Mouse (Mus musculus): ENCODE measurements around the gene Cd86. TPM values are rescaled to one million over a fixed set of nuclear protein-coding genes. Genes with fewer than 3 reads are reported as not detected.

Cd86 gene
- 1.1 and 1.9 TPM in 2 replicates for polyA plus RNA-seq (2015; fragmentation: Nextera tagmentation; extraction: Ambion mirVana)

- Histone ChIP-seq H3K27ac (ENCODE audit: low read length) (no peak within 1 kb of the TSS), H3K36me3 (ENCODE audit: control insufficient read depth, insufficient read depth) (no peaks in the 10 kb centered on the region), H3K4me3 (replicated peaks; ENCODE audit: low read length) (no peak within 1 kb of the TSS), H3K9ac (replicated peaks; ENCODE audit: low read depth, low read length) (no peak within 1 kb of the TSS), H3K4me1 (replicated peaks; ENCODE audit: control insufficient read depth, insufficient read depth, low read length) (no peaks in the 10 kb centered on the region), H3K27me3 (replicated peaks; ENCODE audit: control insufficient read depth, insufficient read depth, low read length) (no peaks in the 10 kb centered on the region), H3K4me2 (ENCODE audit: low read length) (no peak within 1 kb of the TSS), H3K9me3 (ENCODE audit: control insufficient read depth, low read length) (no peaks in the 10 kb centered on the region)
- ATAC-seq, result no peak
- WGBS, result 93% methylated on average over 13 of the region's 13 CpGs
Measured at GRCm38 (mm10) chr16:36665782-36666181, at the start of gene Cd86. Cd86 (minus strand) TSS chr16:36666081.

DNA sequence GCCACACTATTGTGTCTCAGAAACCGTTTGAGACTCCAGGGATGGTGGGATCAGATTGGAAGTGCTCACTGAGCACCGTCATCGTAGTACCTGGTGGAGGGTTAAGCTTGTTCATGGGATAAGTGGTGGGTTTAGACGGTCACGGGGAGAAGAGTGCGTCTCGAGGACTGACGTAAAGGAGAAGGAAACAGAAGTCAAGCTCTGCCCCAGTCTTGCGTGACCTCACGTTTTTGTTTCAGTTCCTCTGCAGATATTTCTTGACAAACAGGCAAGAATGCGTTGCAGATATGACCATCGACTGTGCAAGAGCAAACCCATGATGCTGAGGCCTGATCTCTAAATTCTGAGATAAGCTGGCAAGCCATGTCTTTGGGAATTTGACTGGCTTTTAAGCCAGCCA lies 45.9 kb upstream of the Cd86 start:
- Histone ChIP-seq H3K27me3 (replicated peaks; ENCODE audit: control insufficient read depth, insufficient read depth, low read length) (no peaks in the 10 kb centered on the region), H3K9ac (replicated peaks; ENCODE audit: low read depth, low read length) (no peak overlapping the region), H3K4me2 (ENCODE audit: low read length) (no peak overlapping the region), H3K4me3 (replicated peaks; ENCODE audit: low read length) (no peak overlapping the region), H3K36me3 (ENCODE audit: control insufficient read depth, insufficient read depth) (no peaks in the 10 kb centered on the region), H3K9me3 (ENCODE audit: control insufficient read depth, low read length) (no peaks in the 10 kb centered on the region), H3K4me1 (replicated peaks; ENCODE audit: control insufficient read depth, insufficient read depth, low read length) (no peaks in the 10 kb centered on the region), H3K27ac (ENCODE audit: low read length) (no peak overlapping the region)
- no peak for ATAC-seq
- WGBS, result 91% methylated on average over 12 of the region's 12 CpGs

DNA sequence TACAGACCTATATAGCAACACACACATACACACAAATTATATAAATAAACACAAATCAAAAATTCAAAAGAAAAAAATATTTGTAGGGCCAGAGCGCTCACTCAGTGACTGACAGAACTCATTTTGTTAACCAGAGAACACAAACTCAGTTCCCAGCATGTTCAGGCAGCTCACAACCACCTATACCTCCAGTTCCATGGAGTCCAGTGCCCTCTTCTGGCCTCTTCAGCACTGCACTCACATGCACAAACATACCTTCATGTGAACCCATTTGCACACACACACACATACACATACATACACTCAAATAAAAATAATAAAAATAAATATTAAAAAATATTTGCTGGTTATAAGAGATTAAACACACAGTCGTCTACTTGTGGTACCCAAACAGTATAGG lies 44.9 kb upstream of the Cd86 start:
- no peak overlapping the region for H3K4me2 ChIP-seq (ENCODE audit: low read length)
- no peaks in the 10 kb centered on the region for H3K4me1 ChIP-seq (replicated peaks; ENCODE audit: control insufficient read depth, insufficient read depth, low read length)
- 88% methylated on average over 2 of the region's 2 CpGs for WGBS
- no peak overlapping the region for H3K4me3 ChIP-seq (replicated peaks; ENCODE audit: low read length)
- H3K36me3 ChIP-seq (ENCODE audit: control insufficient read depth, insufficient read depth), result no peaks in the 10 kb centered on the region
- H3K9me3 ChIP-seq (ENCODE audit: control insufficient read depth, low read length), result no peaks in the 10 kb centered on the region
- H3K27ac ChIP-seq (ENCODE audit: low read length), result no peak overlapping the region
- no peak overlapping the region for H3K9ac ChIP-seq (replicated peaks; ENCODE audit: low read depth, low read length)
- H3K27me3 ChIP-seq (replicated peaks; ENCODE audit: control insufficient read depth, insufficient read depth, low read length), result no peaks in the 10 kb centered on the region
- no peak for ATAC-seq

GRCm38 (mm10) chr16:36709405-36709804 lies 43.5 kb upstream of the Cd86 start:
- ATAC-seq, result no peak
- H3K4me2 ChIP-seq (ENCODE audit: low read length), result no peak overlapping the region
- no peak overlapping the region for H3K27ac ChIP-seq (ENCODE audit: low read length)
- H3K36me3 ChIP-seq (ENCODE audit: control insufficient read depth, insufficient read depth), result no peaks in the 10 kb centered on the region
- no peaks in the 10 kb centered on the region for H3K27me3 ChIP-seq (replicated peaks; ENCODE audit: control insufficient read depth, insufficient read depth, low read length)
- H3K9ac ChIP-seq (replicated peaks; ENCODE audit: low read depth, low read length), result no peak overlapping the region
- H3K4me1 ChIP-seq (replicated peaks; ENCODE audit: control insufficient read depth, insufficient read depth, low read length), result no peaks in the 10 kb centered on the region
- WGBS, result 93% methylated on average over 17 of the region's 17 CpGs
- H3K9me3 ChIP-seq (ENCODE audit: control insufficient read depth, low read length), result no peaks in the 10 kb centered on the region
- no peak overlapping the region for H3K4me3 ChIP-seq (replicated peaks; ENCODE audit: low read length)

DNA sequence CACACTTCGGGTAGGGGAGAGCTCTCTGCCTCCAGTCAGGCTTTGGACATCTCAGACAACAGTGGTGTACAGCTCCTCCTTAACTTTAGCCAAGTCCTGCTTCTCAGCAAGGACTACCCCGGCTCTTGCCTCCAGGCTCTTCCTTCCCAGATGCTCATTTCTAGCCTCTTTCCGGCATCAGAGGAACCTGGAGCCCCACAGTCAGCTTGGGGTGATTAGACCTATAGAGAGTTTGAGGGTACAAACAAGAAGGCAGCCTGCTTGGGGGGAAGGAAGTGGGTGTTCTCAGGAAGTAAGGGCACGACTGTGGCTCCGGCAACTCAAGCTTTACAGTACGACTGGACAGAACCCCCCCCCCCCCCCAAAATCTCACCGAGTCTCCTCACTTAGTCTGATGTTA lies 42.9 kb upstream of the Cd86 start:
- 85% methylated on average over 7 of the region's 7 CpGs for WGBS
- Histone ChIP-seq H3K4me2 (ENCODE audit: low read length) (no peak overlapping the region), H3K27ac (ENCODE audit: low read length) (no peak overlapping the region), H3K36me3 (ENCODE audit: control insufficient read depth, insufficient read depth) (no peaks in the 10 kb centered on the region), H3K9me3 (ENCODE audit: control insufficient read depth, low read length) (no peaks in the 10 kb centered on the region), H3K4me1 (replicated peaks; ENCODE audit: control insufficient read depth, insufficient read depth, low read length) (no peaks in the 10 kb centered on the region), H3K27me3 (replicated peaks; ENCODE audit: control insufficient read depth, insufficient read depth, low read length) (no peaks in the 10 kb centered on the region), H3K4me3 (replicated peaks; ENCODE audit: low read length) (no peak overlapping the region), H3K9ac (replicated peaks; ENCODE audit: low read depth, low read length) (no peak overlapping the region)
- no peak for ATAC-seq

- Histone ChIP-seq H3K27me3 (replicated peaks; ENCODE audit: control insufficient read depth, insufficient read depth, low read length) (no peaks in the 10 kb centered on the region), H3K27ac (ENCODE audit: low read length) (no peak overlapping the region), H3K9me3 (ENCODE audit: control insufficient read depth, low read length) (no peaks in the 10 kb centered on the region), H3K4me2 (ENCODE audit: low read length) (no peak overlapping the region), H3K36me3 (ENCODE audit: control insufficient read depth, insufficient read depth) (no peaks in the 10 kb centered on the region), H3K4me1 (replicated peaks; ENCODE audit: control insufficient read depth, insufficient read depth, low read length) (no peaks in the 10 kb centered on the region), H3K9ac (replicated peaks; ENCODE audit: low read depth, low read length) (no peak overlapping the region), H3K4me3 (replicated peaks; ENCODE audit: low read length) (no peak overlapping the region)
- no peak for ATAC-seq
- WGBS, result 62% methylated on average over 6 of the region's 6 CpGs
Measured at GRCm38 (mm10) chr16:36707702-36708423, 42.0 kb upstream of the Cd86 start.

GRCm38 (mm10) chr16:36700484-36700883 lies 34.6 kb upstream of the Cd86 start:
- no peak overlapping the region for H3K27ac ChIP-seq (ENCODE audit: low read length)
- H3K36me3 ChIP-seq (ENCODE audit: control insufficient read depth, insufficient read depth), result no peaks in the 10 kb centered on the region
- no peak overlapping the region for H3K9ac ChIP-seq (replicated peaks; ENCODE audit: low read depth, low read length)
- H3K4me3 ChIP-seq (replicated peaks; ENCODE audit: low read length), result no peak overlapping the region
- H3K4me2 ChIP-seq (ENCODE audit: low read length), result no peak overlapping the region
- WGBS, result 95% methylated on average over 2 of the region's 2 CpGs
- H3K9me3 ChIP-seq (ENCODE audit: control insufficient read depth, low read length), result no peaks in the 10 kb centered on the region
- no peaks in the 10 kb centered on the region for H3K4me1 ChIP-seq (replicated peaks; ENCODE audit: control insufficient read depth, insufficient read depth, low read length)
- H3K27me3 ChIP-seq (replicated peaks; ENCODE audit: control insufficient read depth, insufficient read depth, low read length), result no peaks in the 10 kb centered on the region
- no peak for ATAC-seq

DNA sequence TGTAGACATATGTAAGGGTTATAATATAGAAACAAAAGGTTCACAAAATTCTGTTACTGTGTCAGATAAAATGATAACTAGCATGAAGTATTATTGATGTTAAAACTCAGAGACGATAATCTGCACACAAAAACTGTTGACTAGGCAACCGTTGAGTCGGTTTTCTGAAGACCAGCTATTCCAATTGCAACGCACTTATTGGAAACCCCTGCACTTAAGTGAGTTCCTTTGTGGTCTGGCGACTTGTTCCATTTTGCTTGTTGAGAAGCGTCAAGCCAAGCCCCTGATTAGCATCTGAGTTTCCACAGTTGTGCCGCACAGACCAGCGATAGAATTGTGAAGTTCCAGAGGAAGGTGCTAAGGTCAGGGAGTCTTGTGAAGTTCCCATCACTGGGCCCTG lies 31.4 kb upstream of the Cd86 start:
- whole genome bisulfite sequencing, result 80% methylated on average over 8 of the region's 8 CpGs
- no peaks in the 10 kb centered on the region for H3K9me3 ChIP-seq (ENCODE audit: control insufficient read depth, low read length)
- H3K27ac ChIP-seq (ENCODE audit: low read length), result no peak overlapping the region
- no peak overlapping the region for H3K4me3 ChIP-seq (replicated peaks; ENCODE audit: low read length)
- H3K4me1 ChIP-seq (replicated peaks; ENCODE audit: control insufficient read depth, insufficient read depth, low read length), result peaks cover 7% of the 10 kb centered on the region
- no peak overlapping the region for H3K9ac ChIP-seq (replicated peaks; ENCODE audit: low read depth, low read length)
- no peaks in the 10 kb centered on the region for H3K36me3 ChIP-seq (ENCODE audit: control insufficient read depth, insufficient read depth)
- H3K27me3 ChIP-seq (replicated peaks; ENCODE audit: control insufficient read depth, insufficient read depth, low read length), result 0 out of 2 replicates have a peak, but pooled peaks cover 2% of the 10 kb centered on the region
- H3K4me2 ChIP-seq (ENCODE audit: low read length), result no peak overlapping the region
- no peak for ATAC-seq

DNA sequence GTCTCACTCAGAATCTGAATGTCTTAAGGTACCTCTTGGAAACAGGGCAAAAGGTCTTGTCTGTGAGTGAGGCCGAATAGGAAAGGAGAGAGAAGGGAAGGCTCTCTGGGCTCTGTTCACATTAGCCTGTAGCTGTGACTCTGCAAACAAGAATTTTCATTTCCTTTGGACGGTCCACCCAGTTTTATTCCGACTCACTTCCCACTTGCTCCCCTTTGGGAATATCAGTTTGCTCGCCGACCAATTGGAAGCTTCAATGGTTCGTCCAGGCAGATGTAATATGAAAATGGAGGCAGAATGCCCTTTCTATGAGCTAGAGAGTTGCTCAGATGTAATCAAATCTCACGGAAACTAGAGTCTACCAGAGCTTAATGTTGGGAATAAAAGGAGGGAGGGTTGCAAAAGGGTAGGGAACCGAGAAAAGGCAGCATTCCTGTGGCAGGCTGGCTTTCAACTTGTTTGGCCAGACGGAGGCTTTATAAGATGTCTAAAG lies 29.0 kb upstream of the Cd86 start:
- H3K4me2 ChIP-seq (ENCODE audit: low read length), result no peak overlapping the region
- H3K4me3 ChIP-seq (replicated peaks; ENCODE audit: low read length), result no peak overlapping the region
- H3K9me3 ChIP-seq (ENCODE audit: control insufficient read depth, low read length), result no peaks in the 10 kb centered on the region
- 0 out of 2 replicates have a peak, but pooled peaks cover 2% of the 10 kb centered on the region for H3K27me3 ChIP-seq (replicated peaks; ENCODE audit: control insufficient read depth, insufficient read depth, low read length)
- no peak overlapping the region for H3K9ac ChIP-seq (replicated peaks; ENCODE audit: low read depth, low read length)
- no peak overlapping the region for H3K27ac ChIP-seq (ENCODE audit: low read length)
- H3K4me1 ChIP-seq (replicated peaks; ENCODE audit: control insufficient read depth, insufficient read depth, low read length), result peaks cover 7% of the 10 kb centered on the region
- H3K36me3 ChIP-seq (ENCODE audit: control insufficient read depth, insufficient read depth), result no peaks in the 10 kb centered on the region
- 43% methylated on average over 9 of the region's 9 CpGs for WGBS
- ATAC-seq, result no peak
